Mouse (Mus musculus): Measurements from ENCODE around the gene Mmp19.

The Mmp19 gene

GRCm38 (mm10) chr10:128848426-128848825 is 57.7 kb downstream of the Mmp19 start:
- H3K4me3 ChIP-seq (replicated peaks; ENCODE audit: low read length): no peak overlapping the region
- H3K36me3 ChIP-seq (ENCODE audit: insufficient read depth, low read length): peaks cover 95% of the 10 kb centered on the region
- H3K4me1 ChIP-seq (replicated peaks; ENCODE audit: low read depth, low read length): peaks cover 15% of the 10 kb centered on the region
- no peaks in the 10 kb centered on the region for H3K9me3 ChIP-seq (ENCODE audit: low read length)
- H3K27me3 ChIP-seq (ENCODE audit: insufficient read depth, low read length): no peaks in the 10 kb centered on the region
- TF ChIP-seq NANOG (IDR thresholded peaks at IDR 0.05; ENCODE audit: borderline replicate concordance, low read length) (no peak), CTCF (conservative IDR thresholded peaks at IDR 0.05; ENCODE audit: low read length) (no peak), POU5F1 (IDR thresholded peaks at IDR 0.05; ENCODE audit: borderline replicate concordance, low read length) (no peak)

- Histone ChIP-seq H3K4me1 (replicated peaks; ENCODE audit: low read depth, low read length) (peaks cover 8% of the 10 kb centered on the region), H3K36me3 (ENCODE audit: insufficient read depth, low read length) (peaks cover 86% of the 10 kb centered on the region), H3K9me3 (ENCODE audit: low read length) (no peaks in the 10 kb centered on the region), H3K4me3 (replicated peaks; ENCODE audit: low read length) (no peak overlapping the region), H3K27me3 (ENCODE audit: insufficient read depth, low read length) (no peaks in the 10 kb centered on the region)
- TF ChIP-seq NANOG (IDR thresholded peaks at IDR 0.05; ENCODE audit: borderline replicate concordance, low read length): no peak
- TF ChIP-seq CTCF (conservative IDR thresholded peaks at IDR 0.05; ENCODE audit: low read length): no peak
- no peak for TF ChIP-seq POU5F1 (IDR thresholded peaks at IDR 0.05; ENCODE audit: borderline replicate concordance, low read length)
These were observed 59.6 kb downstream of the Mmp19 start for GRCm38 (mm10) chr10:128850339-128850738.
